Mouse (Mus musculus): ENCODE results near the gene Scrn3. TPM values are rescaled to one million over a fixed set of nuclear protein-coding genes. Genes with fewer than 3 reads are reported as not detected.

The Scrn3 gene
- polyA plus RNA-seq, 1 experiment from 2014 or later = 19.2 TPM

DNA sequence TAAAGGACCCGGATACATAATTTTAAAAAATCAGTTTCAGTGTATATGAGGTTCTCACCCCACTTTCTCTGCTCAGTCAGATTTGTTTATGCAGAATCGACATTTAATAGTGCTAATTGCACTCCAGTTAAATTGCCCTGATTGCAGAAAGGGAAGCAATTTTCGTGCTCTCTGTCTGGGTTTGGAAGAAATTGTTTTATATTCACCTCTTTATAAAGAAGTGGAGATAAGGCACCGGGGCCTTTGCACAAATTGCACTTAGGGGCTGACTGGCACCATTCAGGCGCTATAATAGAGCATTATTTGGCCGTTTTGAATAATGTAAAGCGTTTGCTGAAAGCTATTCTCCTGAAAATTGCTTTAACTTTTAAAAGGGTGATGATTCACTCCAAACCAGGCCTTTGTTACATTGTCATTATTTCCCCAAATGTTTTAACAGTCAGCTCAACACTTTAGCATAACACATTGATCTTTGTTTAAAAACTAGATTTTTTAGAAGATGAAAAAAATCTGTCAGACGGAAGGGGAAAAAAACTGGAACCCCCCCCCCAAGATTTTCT lies 43.5 kb upstream of the Scrn3 start:
- Histone ChIP-seq H3K9me3 (ENCODE audit: low read length) (no peaks in the 10 kb centered on the region), H3K27ac (ENCODE audit: low read length) (no peak overlapping the region), H3K4me2 (replicated peaks; ENCODE audit: low read depth, low read length) (no peak overlapping the region), H3K36me3 (ENCODE audit: insufficient read depth, low read length) (no peaks in the 10 kb centered on the region), H3K9ac (replicated peaks; ENCODE audit: low read length) (no peak overlapping the region), H3K4me1 (ENCODE audit: insufficient read depth, low read length) (peaks cover 37% of the 10 kb centered on the region), H3K27me3 (ENCODE audit: insufficient read depth, low read length) (peaks cover 90% of the 10 kb centered on the region), H3K4me3 (ENCODE audit: low read length) (no peak overlapping the region)
- 7% methylated on average over 8 of the region's 8 CpGs for WGBS
- no peak for ATAC-seq (ENCODE audit: low FRiP score, low TSS enrichment)

DNA sequence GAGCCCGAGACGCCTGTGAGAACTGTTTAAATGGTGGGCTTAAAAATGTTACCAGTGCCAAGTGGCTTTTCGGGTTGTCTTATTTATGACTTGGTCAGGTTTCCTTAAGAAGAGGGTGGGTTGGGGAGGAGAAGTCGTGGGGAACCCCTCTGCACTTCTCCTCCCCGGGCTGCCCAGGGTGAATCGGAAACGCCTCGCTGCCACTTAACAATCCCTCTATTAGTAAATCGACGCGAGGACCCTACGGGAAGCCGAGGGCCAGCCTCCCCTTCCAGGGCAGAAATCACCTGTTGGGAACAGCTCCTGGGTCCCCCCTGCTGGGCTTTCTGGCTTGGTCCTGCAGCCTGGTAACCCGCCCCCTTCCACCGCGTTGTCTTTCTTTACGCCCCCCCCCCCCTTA lies 42.7 kb upstream of the Scrn3 start:
- Histone ChIP-seq H3K4me2 (replicated peaks; ENCODE audit: low read depth, low read length) (no peak overlapping the region), H3K36me3 (ENCODE audit: insufficient read depth, low read length) (no peaks in the 10 kb centered on the region), H3K4me3 (ENCODE audit: low read length) (no peak overlapping the region), H3K27me3 (ENCODE audit: insufficient read depth, low read length) (peaks cover 90% of the 10 kb centered on the region), H3K27ac (ENCODE audit: low read length) (no peak overlapping the region), H3K9me3 (ENCODE audit: low read length) (no peaks in the 10 kb centered on the region), H3K4me1 (ENCODE audit: insufficient read depth, low read length) (peaks cover 37% of the 10 kb centered on the region), H3K9ac (replicated peaks; ENCODE audit: low read length) (no peak overlapping the region)
- 2% methylated on average over 17 of the region's 17 CpGs for WGBS
- ATAC-seq (ENCODE audit: low FRiP score, low TSS enrichment) = no peak

DNA sequence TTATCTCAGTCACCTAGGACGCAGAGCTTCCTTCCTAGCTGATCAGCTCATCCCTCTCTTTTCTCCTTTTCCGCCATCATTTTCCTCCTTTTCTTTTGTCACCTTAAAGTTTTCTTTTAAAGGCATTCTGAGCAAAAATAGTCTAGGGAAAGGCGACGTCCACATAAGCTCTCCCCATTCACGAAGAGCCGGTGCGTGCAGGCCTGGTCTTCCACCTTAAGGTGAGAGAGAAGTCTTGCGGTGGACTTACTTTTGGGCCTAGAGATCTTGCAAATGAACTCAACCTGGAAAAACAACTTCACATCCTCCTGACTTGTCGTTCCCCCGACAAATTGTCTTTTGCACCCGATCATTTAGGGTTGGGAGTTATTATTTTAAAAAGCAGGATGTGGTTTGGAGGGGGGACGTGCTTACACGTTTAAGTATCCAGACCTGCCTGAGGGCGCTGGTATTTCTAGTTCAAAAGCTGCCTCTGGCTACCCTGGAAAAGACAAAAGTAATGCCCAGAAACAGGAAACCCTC lies 42.3 kb upstream of the Scrn3 start:
- H3K9ac ChIP-seq (replicated peaks; ENCODE audit: low read length) = no peak overlapping the region
- no peaks in the 10 kb centered on the region for H3K36me3 ChIP-seq (ENCODE audit: insufficient read depth, low read length)
- H3K9me3 ChIP-seq (ENCODE audit: low read length) = no peaks in the 10 kb centered on the region
- no peak overlapping the region for H3K27ac ChIP-seq (ENCODE audit: low read length)
- WGBS = 2% methylated on average over 14 of the region's 14 CpGs
- H3K4me3 ChIP-seq (ENCODE audit: low read length) = no peak overlapping the region
- H3K4me2 ChIP-seq (replicated peaks; ENCODE audit: low read depth, low read length) = no peak overlapping the region
- no peak for ATAC-seq (ENCODE audit: low FRiP score, low TSS enrichment)
- peaks cover 39% of the 10 kb centered on the region for H3K4me1 ChIP-seq (ENCODE audit: insufficient read depth, low read length)
- peaks cover 87% of the 10 kb centered on the region for H3K27me3 ChIP-seq (ENCODE audit: insufficient read depth, low read length)

DNA sequence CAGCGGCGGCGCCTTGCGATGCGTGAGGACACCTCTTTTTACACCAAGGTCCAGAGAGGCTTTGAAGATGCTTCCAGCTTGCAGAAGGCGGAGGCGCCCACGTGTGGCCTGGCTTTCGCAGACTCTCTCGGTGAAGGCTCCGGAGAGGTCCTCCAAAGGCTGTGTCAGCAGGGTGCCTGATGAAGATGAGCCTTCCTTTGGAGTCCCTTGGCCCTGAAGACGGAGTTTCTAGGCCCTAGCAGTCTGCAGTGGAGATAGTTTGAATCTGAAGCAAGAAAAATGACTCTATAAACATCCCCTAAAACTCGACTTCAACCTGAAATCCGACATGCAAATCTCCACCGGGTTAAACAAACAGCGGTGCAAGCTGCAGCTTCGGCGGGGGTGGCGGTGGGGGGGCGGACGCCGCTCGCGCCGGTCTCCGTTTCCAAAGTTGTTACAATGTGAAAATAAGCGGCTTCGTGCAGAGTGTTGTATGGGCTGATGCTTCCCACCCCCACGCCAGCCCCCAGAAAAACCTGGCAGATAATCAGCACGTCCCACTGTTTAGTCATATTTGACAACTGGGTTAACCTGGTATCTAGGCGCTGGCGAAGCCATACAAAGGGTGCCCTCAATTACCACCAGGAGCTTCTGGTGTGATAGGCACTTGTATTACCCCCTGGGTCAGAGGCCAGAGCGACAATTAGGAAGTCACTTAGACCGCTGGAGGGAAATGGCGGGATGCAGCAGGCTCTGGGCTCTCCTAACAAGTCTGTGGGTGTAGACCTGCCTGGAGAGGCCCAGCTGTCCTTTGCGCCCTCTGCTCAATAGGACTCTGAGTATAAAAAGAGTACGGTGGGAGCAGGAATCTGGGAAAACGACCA lies 41.6 kb upstream of the Scrn3 start:
- no peak overlapping the region for H3K27ac ChIP-seq (ENCODE audit: low read length)
- no peak overlapping the region for H3K9ac ChIP-seq (replicated peaks; ENCODE audit: low read length)
- H3K9me3 ChIP-seq (ENCODE audit: low read length) = no peaks in the 10 kb centered on the region
- H3K27me3 ChIP-seq (ENCODE audit: insufficient read depth, low read length) = peaks cover 83% of the 10 kb centered on the region
- no peak; the same call in 1 of the 2 replicates for ATAC-seq (ENCODE audit: low FRiP score, low TSS enrichment)
- no peaks in the 10 kb centered on the region for H3K36me3 ChIP-seq (ENCODE audit: insufficient read depth, low read length)
- WGBS = 1% methylated on average over 38 of the region's 38 CpGs
- H3K4me3 ChIP-seq (ENCODE audit: low read length) = peak overlapping the region; percentile 21; the same call in 1 of the 2 replicates
- peaks cover 39% of the 10 kb centered on the region for H3K4me1 ChIP-seq (ENCODE audit: insufficient read depth, low read length)
- no peak overlapping the region for H3K4me2 ChIP-seq (replicated peaks; ENCODE audit: low read depth, low read length)

DNA sequence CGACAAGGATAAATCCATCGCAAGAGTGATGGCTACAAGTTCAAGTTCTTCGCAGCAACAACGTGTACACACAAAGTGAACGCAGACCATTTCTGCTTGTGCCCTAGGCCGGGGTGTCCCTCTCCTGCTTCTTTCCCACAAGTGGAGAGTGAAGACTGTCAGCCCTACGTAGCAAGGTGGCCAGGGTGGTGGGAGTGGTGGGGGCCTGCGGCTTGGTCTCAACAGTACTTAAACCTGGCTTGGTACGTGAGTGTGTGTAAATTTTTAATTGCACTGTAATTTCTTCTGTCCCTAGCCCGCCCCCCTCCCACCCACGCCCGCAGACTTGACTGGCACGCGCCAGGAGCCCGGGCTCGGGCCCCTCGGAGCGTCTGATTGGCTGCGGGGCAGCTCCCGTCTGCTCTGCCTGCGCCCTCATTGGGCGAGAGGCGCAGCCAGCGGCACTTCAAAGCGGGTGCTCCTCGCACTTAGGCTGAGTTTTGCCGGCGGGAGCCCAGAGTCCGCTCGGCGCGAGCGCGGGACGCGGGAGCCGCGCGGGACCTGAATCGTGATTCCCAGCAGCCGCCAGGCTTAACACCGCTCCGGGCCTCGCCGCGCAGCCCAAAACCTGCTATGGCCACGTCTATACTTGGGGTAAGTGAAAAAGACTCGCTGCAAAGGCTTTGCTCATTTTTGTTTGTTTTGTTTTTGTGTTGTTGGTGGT lies 40.8 kb upstream of the Scrn3 start, which contains the start of gene Sp9:
Gene Sp9 (plus strand): TSS at position 467 of the 703 bp plus-strand sequence.
- Histone ChIP-seq H3K27me3 (ENCODE audit: insufficient read depth, low read length) (peaks cover 83% of the 10 kb centered on the region), H3K4me2 (replicated peaks; ENCODE audit: low read depth, low read length) (peak within 1 kb of the TSS; percentile 60), H3K36me3 (ENCODE audit: insufficient read depth, low read length) (no peaks in the 10 kb centered on the region), H3K4me1 (ENCODE audit: insufficient read depth, low read length) (peaks cover 39% of the 10 kb centered on the region), H3K9me3 (ENCODE audit: low read length) (no peaks in the 10 kb centered on the region), H3K27ac (ENCODE audit: low read length) (no peak within 1 kb of the TSS), H3K4me3 (ENCODE audit: low read length) (peak within 1 kb of the TSS; percentile 44), H3K9ac (replicated peaks; ENCODE audit: low read length) (no peak within 1 kb of the TSS)
- ATAC-seq (ENCODE audit: low FRiP score, low TSS enrichment) = peak; percentile 69; the same call in 1 of the 2 replicates
- under 1% methylated on average over 48 of the region's 48 CpGs for WGBS

DNA sequence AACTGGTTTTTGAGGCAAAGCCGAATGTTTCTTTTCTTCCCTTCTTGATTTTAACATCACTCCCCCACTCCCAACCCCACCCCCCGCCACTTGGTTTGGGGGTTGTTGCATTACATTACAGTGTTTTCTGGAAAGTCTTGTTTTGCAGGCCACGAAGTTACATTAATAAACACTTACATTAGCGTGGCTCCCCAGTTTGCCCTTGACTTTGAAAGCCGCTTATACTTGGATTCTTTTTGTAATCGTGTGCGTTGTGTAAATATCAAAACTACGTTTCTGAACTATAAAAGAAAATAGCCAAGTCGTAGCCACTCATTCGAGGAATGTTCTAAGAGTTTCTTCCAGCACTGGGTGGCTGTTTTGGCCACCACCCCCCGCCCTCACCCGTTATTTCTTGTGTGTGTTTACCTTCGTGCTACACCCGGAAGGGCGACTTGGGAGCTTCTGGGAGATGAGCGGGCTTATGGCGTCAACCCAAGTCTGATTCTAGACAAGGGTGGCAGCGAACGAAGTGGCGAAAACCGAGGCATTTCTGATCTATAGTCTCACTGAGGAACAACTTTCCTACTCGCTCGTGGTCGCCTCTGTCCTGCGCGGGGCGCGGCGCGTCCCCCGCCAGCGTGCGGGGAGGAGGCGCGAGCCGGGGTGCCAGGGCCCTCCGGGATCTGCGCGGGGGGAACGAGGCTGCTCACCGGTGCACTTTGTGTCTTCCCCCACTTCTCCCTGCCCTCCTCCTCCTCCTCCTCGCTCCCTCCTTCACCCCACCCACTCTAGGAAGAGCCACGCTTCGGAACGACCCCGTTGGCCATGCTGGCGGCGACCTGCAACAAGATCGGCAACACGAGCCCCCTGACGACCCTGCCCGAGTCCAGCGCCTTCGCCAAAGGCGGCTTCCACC lies 39.8 kb upstream of the Scrn3 start:
- Histone ChIP-seq H3K4me3 (ENCODE audit: low read length) (peak overlapping the region; percentile 44), H3K27ac (ENCODE audit: low read length) (no peak overlapping the region), H3K9ac (replicated peaks; ENCODE audit: low read length) (peak overlapping the region; percentile 35; the same call in 1 of the 2 replicates), H3K4me2 (replicated peaks; ENCODE audit: low read depth, low read length) (peak overlapping the region; percentile 60), H3K27me3 (ENCODE audit: insufficient read depth, low read length) (peaks cover 81% of the 10 kb centered on the region), H3K36me3 (ENCODE audit: insufficient read depth, low read length) (no peaks in the 10 kb centered on the region), H3K9me3 (ENCODE audit: low read length) (no peaks in the 10 kb centered on the region), H3K4me1 (ENCODE audit: insufficient read depth, low read length) (peaks cover 42% of the 10 kb centered on the region)
- ATAC-seq (ENCODE audit: low FRiP score, low TSS enrichment) = no peak
- WGBS = under 1% methylated on average over 49 of the region's 55 CpGs

DNA sequence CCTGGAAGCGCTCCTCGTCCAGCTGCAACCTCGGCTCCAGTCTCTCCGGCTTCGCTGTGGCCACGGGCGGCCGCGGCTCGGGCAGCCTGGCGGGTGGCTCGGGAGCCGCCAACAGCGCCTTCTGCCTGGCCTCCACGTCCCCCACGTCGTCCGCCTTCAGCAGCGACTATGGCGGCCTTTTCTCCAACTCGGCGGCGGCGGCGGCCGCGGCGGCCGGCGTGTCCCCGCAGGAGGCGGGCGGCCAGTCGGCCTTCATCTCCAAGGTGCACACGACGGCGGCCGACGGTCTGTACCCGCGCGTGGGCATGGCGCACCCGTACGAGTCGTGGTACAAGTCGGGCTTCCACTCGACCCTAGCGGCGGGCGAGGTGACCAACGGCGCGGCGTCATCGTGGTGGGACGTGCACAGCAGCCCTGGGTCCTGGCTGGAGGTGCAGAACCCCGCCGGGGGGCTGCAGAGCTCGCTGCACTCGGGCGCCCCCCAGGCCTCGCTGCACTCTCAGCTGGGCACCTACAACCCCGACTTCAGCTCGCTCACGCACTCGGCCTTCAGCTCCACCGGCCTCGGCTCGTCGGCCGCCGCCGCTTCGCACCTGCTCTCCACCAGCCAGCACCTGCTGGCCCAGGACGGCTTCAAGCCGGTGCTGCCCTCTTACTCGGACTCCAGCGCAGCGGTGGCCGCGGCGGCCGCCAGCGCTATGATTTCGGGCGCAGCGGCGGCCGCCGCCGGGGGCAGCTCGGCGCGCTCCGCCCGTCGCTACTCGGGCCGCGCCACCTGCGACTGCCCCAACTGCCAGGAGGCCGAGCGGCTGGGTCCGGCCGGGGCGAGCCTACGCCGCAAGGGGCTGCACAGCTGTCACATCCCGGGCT lies 38.9 kb upstream of the Scrn3 start:
- peak; percentile 52 for ATAC-seq (ENCODE audit: low FRiP score, low TSS enrichment)
- no peak overlapping the region for H3K27ac ChIP-seq (ENCODE audit: low read length)
- H3K4me2 ChIP-seq (replicated peaks; ENCODE audit: low read depth, low read length) = peak overlapping the region; percentile 60
- H3K9ac ChIP-seq (replicated peaks; ENCODE audit: low read length) = peak overlapping the region; percentile 35; the same call in 1 of the 2 replicates
- peaks cover 44% of the 10 kb centered on the region for H3K4me1 ChIP-seq (ENCODE audit: insufficient read depth, low read length)
- H3K9me3 ChIP-seq (ENCODE audit: low read length) = no peaks in the 10 kb centered on the region
- H3K27me3 ChIP-seq (ENCODE audit: insufficient read depth, low read length) = peaks cover 79% of the 10 kb centered on the region
- under 1% methylated on average over 94 of the region's 110 CpGs for WGBS
- no peaks in the 10 kb centered on the region for H3K36me3 ChIP-seq (ENCODE audit: insufficient read depth, low read length)
- peak overlapping the region; percentile 44 for H3K4me3 ChIP-seq (ENCODE audit: low read length)

DNA sequence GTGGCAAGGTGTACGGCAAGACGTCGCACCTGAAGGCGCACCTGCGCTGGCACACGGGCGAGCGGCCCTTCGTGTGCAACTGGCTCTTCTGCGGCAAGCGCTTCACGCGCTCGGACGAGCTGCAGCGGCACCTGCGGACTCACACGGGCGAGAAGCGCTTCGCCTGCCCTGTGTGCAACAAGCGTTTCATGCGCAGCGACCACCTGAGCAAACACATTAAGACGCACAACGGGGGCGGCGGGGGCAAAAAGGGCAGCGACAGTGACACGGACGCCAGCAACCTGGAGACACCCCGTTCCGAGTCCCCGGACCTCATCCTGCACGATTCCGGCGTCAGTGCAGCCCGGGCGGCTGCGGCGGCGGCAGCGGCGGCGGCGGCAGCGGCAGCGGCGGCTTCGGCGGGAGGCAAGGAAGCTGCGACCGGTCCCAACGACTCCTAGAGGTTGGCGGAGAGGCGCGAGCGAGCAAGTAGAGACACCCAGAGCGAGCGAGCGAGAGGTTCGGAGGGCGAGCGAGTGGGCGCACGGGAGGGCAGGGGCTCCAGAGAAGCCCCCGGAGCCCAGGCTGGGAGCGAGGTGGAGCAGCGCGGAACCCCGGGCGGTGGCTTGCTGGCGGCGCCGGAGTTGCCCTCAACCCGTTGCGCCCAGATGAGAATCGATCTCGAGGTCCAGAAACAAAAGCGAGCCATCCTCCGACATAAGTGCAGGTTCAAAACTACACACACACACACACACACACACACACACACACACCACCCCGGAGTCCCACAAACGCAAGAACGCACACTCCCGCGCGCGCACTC lies 38.1 kb upstream of the Scrn3 start:
- peaks cover 50% of the 10 kb centered on the region for H3K4me1 ChIP-seq (ENCODE audit: insufficient read depth, low read length)
- H3K36me3 ChIP-seq (ENCODE audit: insufficient read depth, low read length) = no peaks in the 10 kb centered on the region
- peaks cover 83% of the 10 kb centered on the region for H3K27me3 ChIP-seq (ENCODE audit: insufficient read depth, low read length)

More for the DNA sequence above, 38.1 kb upstream of the Scrn3 start:
- Histone ChIP-seq H3K9me3 (ENCODE audit: low read length) (no peaks in the 10 kb centered on the region), H3K4me3 (ENCODE audit: low read length) (peak overlapping the region; percentile 44), H3K4me2 (replicated peaks; ENCODE audit: low read depth, low read length) (peak overlapping the region; percentile 60), H3K9ac (replicated peaks; ENCODE audit: low read length) (no peak overlapping the region), H3K27ac (ENCODE audit: low read length) (no peak overlapping the region)
- WGBS = under 1% methylated on average over 88 of the region's 88 CpGs
- ATAC-seq (ENCODE audit: low FRiP score, low TSS enrichment) = peak; percentile 11; the same call in 1 of the 2 replicates

Measured in kidney, embryonic 16.5 days (tissue).